Mouse (Mus musculus) left cerebral cortex, adult 2 months (tissue): ENCODE measurements around the gene Cux1. TPM values are rescaled to one million over a fixed set of nuclear protein-coding genes. Genes with fewer than 3 reads are reported as not detected.

Experiments used
- DNase-seq, 2 experiments: peaks; one replicate each; pipeline ENCODE4 v3.0.0; 2021 to 2022; ENCODE audit warnings: low spot score in 2 of 2, mixed read lengths in 1 of 2; ENCODE audit errors: extremely low spot score in 1 of 2
- H3K27ac ChIP-seq: fragments of 200-600 bp; 2 replicates; pipeline ENCODE4 v1.8.1; 2022
- H3K4me3 ChIP-seq: fragments of 200-600 bp; 2 replicates; pipeline ENCODE4 v1.8.1; 2022
- CTCF ChIP-seq: fragments of 200-600 bp; IDR thresholded peaks from 2 replicates; pipeline ENCODE4 v1.8.1; 2022; ENCODE audit warnings: antibody characterized with exemption, mild to moderate bottlenecking, moderate library complexity
- intact Hi-C: fragments of 180-260 bp; cut with DNase I; formaldehyde crosslinking; loops from one replicate; pipeline ENCODE4 v1.15.1; 2025
- total RNA-seq, 2 experiments: library from RNA; stranded (reverse); gene quantifications; 2 replicates each; pipeline ENCODE4 v1.2.3; 2021

The Cux1 gene
- total RNA-seq, 2 experiments from 2014 or later, result 107 to 117 TPM

DNA sequence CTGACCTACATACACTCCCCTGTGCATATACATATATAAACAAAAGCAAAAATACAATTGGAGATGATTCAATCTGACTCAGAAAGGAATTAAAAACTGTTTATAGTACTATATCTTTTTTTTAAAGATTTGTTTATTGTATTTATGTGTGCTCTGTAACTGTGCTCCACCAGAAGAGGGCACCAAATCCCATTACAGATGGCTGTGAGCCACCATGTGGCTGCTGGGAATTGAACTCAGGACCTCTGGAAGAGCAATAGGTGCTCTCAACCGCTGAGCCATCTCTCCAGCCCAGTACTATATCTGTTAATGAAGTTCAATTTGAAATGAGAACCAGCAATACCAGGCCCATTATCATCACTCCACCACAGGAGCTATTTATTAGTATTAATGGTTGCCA lies 187.9 kb downstream of the Cux1 start:
- intact Hi-C loops, result no loop called here
- no peak overlapping the region for H3K4me3 ChIP-seq
- peak; percentile 39 for TF ChIP-seq CTCF
- no peak for DNase-seq
- no peak overlapping the region for H3K27ac ChIP-seq

- no peak for TF ChIP-seq CTCF
- intact Hi-C loops, result no loop called here
- no peak overlapping the region for H3K4me3 ChIP-seq
- H3K27ac ChIP-seq, result no peak overlapping the region
- DNase-seq, result no peak
Observed at GRCm38 (mm10) chr5:136377101-136377500, 190.2 kb downstream of the Cux1 start.

DNA sequence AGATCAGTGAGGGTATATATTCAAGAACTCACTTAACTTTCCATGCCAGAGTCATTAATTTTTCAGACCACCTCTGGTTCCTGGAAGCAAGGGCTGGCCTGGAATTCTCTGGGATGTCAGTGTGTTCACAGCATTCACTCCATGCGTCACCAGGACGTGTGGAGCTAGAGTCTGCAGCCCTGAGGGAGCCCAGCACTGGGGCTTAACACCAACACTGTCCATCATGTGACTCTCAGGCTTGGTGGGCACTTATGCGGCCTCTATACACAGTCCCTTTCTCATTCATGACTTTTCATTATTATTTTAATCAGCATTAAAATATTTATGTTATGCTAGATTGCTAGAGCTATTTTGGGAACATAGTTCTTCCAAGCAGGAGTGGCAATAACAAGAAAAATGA lies 191.9 kb downstream of the Cux1 start:
- intact Hi-C loops, result no loop called here
- Histone ChIP-seq H3K27ac (no peak overlapping the region), H3K4me3 (no peak overlapping the region)
- DNase-seq, result no peak
- TF ChIP-seq CTCF, result no peak

- Histone ChIP-seq H3K4me3 (no peak overlapping the region), H3K27ac (no peak overlapping the region)
- no peak for TF ChIP-seq CTCF
- no peak for DNase-seq
- intact Hi-C loops, result no loop called here
Observed at GRCm38 (mm10) chr5:136372276-136372675, 195.0 kb downstream of the Cux1 start.

- peak overlapping the region; percentile 46; the same call in 1 of the 2 replicates for H3K27ac ChIP-seq
- TF ChIP-seq CTCF, result no peak
- intact Hi-C loops, result loop anchor here (2.0 to 5.0 kb wide), 4 partner anchors 64 to 204 kb away; partner anchors contain the start of gene Cux1
- H3K4me3 ChIP-seq, result no peak overlapping the region
- DNase-seq, result no peak
Observed at GRCm38 (mm10) chr5:136363421-136363820, 203.9 kb downstream of the Cux1 start.

DNA sequence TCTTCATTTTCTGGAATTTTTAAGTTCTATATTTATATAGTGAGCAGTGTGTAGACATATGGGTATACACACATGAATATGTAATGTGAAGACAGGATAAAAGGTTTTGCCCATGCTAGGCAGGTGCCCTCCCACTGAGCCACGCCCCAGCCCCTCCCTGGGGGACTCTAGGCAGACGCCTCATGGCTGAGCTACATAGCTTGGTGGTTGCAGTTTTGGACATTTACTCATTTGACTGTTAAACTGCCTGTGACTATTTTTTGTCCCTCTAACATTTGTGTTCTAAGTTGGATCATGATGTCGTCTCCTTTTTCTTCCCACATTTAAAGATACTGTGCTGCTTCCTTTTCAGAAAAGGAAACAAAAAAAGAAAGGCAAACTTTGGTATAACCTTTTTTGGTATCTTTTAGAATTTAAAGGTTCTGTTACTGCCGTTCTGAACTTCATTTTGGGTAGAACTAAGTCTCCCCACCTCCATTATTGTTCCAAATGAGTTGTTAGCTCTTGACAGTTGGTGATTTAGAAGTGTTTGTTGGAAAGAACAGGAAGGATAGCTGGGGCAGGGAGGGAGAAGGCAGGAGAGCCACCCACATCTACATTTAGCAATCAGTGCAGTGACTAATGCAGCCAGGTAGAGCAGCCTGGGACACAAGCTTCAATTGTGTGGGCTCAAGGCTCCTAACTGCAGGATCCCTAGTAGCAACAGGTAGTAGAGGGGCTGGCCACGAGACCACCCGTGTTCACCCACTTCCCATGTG lies 204.6 kb downstream of the Cux1 start:
- no peak overlapping the region for H3K4me3 ChIP-seq
- intact Hi-C loops, result loop anchor here (2.0 to 5.0 kb wide), 4 partner anchors 65 to 205 kb away; partner anchors contain the start of gene Cux1
- TF ChIP-seq CTCF, result no peak
- DNase-seq, result peak in 1 of 2 experiments; percentile 42
- H3K27ac ChIP-seq, result peak overlapping the region; percentile 46

- TF ChIP-seq CTCF, result no peak
- intact Hi-C loops, result loop anchor here (2.0 to 5.0 kb wide), 4 partner anchors 65 to 205 kb away; partner anchors contain the start of gene Cux1
- peak overlapping the region; percentile 45 for H3K27ac ChIP-seq
- no peak overlapping the region for H3K4me3 ChIP-seq
- no peak for DNase-seq
Observed at GRCm38 (mm10) chr5:136362021-136362420, 205.3 kb downstream of the Cux1 start.

- H3K27ac ChIP-seq, result no peak overlapping the region; the same call in 1 of the 2 replicates
- DNase-seq, result no peak
- intact Hi-C loops, result no loop called here
- H3K4me3 ChIP-seq, result no peak overlapping the region
- TF ChIP-seq CTCF, result no peak
Observed at GRCm38 (mm10) chr5:136357227-136357626, 210.1 kb downstream of the Cux1 start.

- no peak for DNase-seq
- H3K27ac ChIP-seq, result no peak overlapping the region
- no peak for TF ChIP-seq CTCF
- intact Hi-C loops, result no loop called here
- no peak overlapping the region for H3K4me3 ChIP-seq
Observed at GRCm38 (mm10) chr5:136355583-136356126, 211.6 kb downstream of the Cux1 start.

GRCm38 (mm10) chr5:136354729-136355128 lies 212.6 kb downstream of the Cux1 start:
- no peak for TF ChIP-seq CTCF
- intact Hi-C loops, result no loop called here

DNA sequence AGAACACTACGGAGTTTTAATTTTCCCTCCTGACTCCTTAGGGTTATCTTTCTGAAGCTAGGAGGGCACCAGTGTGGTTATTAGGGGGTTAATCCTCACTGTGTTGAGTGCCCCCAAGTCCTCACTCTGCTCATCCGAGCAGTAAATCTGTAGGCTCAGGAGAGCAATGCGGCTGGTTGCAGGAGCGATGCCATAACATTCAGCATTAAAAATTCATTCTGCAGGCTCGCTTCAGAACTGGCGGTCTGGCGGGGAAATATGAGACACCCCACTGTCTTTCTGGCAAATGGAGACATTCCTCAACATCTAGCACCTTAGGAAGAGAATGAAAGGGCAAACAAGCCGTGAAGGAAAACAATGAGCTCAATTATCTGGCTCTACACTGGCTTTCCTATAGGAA lies 214.2 kb downstream of the Cux1 start:
- TF ChIP-seq CTCF, result no peak
- H3K27ac ChIP-seq, result peak overlapping the region; percentile 60
- no peak overlapping the region for H3K4me3 ChIP-seq
- intact Hi-C loops, result no loop called here
- no peak for DNase-seq

More at GRCm38 (mm10) chr5:136354729-136355128, 212.6 kb downstream of the Cux1 start:
- no peak overlapping the region for H3K4me3 ChIP-seq
- no peak overlapping the region for H3K27ac ChIP-seq
- no peak for DNase-seq

DNA sequence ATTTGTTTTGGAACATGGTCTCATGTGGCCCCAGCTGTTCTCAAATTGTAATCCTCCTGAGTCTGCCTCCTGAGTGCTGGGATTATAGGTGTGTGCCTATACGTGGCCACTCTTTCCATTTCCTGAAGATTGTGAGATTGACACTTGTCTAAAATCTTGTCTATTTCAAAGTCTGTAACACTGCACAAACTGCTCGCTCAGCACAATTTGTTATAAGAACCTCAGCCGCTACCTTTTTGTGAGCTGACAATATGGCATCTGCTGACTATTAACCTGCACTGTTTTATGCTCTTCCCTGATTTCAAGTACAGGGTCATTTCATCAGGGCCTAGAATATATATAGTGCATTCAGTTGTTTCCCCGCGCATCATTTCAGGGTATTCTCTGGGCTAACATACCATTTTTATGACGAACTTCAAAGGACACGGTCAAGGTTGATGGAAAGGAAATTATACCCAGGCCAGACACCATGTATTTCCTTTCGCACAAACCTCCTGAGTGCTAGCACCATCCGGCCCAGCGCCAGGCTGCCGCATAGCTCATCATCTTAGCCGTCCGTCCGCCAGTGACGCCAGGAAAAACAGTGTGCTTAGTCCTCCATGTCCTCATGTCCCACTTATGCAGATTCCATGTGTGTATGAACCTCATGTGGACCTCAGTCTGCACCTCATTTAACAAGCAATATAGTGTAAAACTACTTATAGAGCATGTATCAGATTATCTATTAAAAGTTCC lies 224.0 kb downstream of the Cux1 start:
- DNase-seq, result no peak

More for the DNA sequence above, 224.0 kb downstream of the Cux1 start:
- Histone ChIP-seq H3K27ac (no peak overlapping the region), H3K4me3 (no peak overlapping the region)
- intact Hi-C loops, result no loop called here
- TF ChIP-seq CTCF, result no peak
